Mouse (Mus musculus): ENCODE data around the gene Stx12.
A peak's percentile ranks its signal among the peaks of the same experiment; 100 is the strongest.
"Not testable (repeated sequence)": the region's sequence is repeated elsewhere in the genome, so short reads cannot be mapped to it uniquely, and the experiment has no call there.

The Stx12 gene

GRCm38 (mm10) chr4:132884064-132884843 lies at the start of gene Stx12:
Gene Stx12, minus strand, starts transcription at chr4:132884509.
- DNase-seq = peak; percentile 92 to 94

- DNase-seq = no peak
Observed at GRCm38 (mm10) chr4:132932752-132933404, 48.6 kb upstream of the Stx12 start.

- DNase-seq = peak; percentile 43 to 75
Observed at GRCm38 (mm10) chr4:132930784-132931183, 46.5 kb upstream of the Stx12 start.

- DNase-seq = not testable (repeated sequence)
Observed at GRCm38 (mm10) chr4:132926520-132926919, 42.2 kb upstream of the Stx12 start.

- peak; percentile 100 for DNase-seq
Observed at GRCm38 (mm10) chr4:132922558-132923008, 38.3 kb upstream of the Stx12 start, which contains the start of gene Fam76a. Gene Fam76a, minus strand, starts transcription at chr4:132922558.

GRCm38 (mm10) chr4:132922061-132922530 lies 37.8 kb upstream of the Stx12 start:
- DNase-seq = no peak

GRCm38 (mm10) chr4:132921488-132921887 lies 37.2 kb upstream of the Stx12 start:
- no peak for DNase-seq

- DNase-seq = no peak
Observed at GRCm38 (mm10) chr4:132920171-132920570, 35.9 kb upstream of the Stx12 start.

- not testable (repeated sequence) for DNase-seq
Observed at GRCm38 (mm10) chr4:132918493-132918892, 34.2 kb upstream of the Stx12 start.

- no peak for DNase-seq
Observed at GRCm38 (mm10) chr4:132912156-132912555, 27.8 kb upstream of the Stx12 start.

GRCm38 (mm10) chr4:132905843-132906360 lies 21.6 kb upstream of the Stx12 start:
- no peak for DNase-seq

GRCm38 (mm10) chr4:132904765-132905309 lies 20.5 kb upstream of the Stx12 start:
- DNase-seq = no peak

- no peak for DNase-seq
Observed at GRCm38 (mm10) chr4:132904071-132904470, 19.8 kb upstream of the Stx12 start.

- no peak for DNase-seq
Observed at GRCm38 (mm10) chr4:132898197-132898596, 13.9 kb upstream of the Stx12 start.

- DNase-seq = no peak
Observed at GRCm38 (mm10) chr4:132894402-132894801, 10.1 kb upstream of the Stx12 start.

- no peak for DNase-seq
Observed at GRCm38 (mm10) chr4:132884844-132885374, 600 bp upstream of the Stx12 start.

- DNase-seq = no peak
Observed at GRCm38 (mm10) chr4:132883561-132884063, 697 bp downstream of the Stx12 start.

GRCm38 (mm10) chr4:132874363-132875097 lies 9.8 kb downstream of the Stx12 start:
- no peak for DNase-seq

- no peak for DNase-seq
Observed at GRCm38 (mm10) chr4:132873481-132874362, 10.6 kb downstream of the Stx12 start.

GRCm38 (mm10) chr4:132871116-132871515 lies 13.2 kb downstream of the Stx12 start:
- no peak for DNase-seq

GRCm38 (mm10) chr4:132864856-132865255 lies 19.5 kb downstream of the Stx12 start:
- DNase-seq = no peak

All from cerebellum, postnatal 25 days (tissue).